Mouse (Mus musculus) heart, adult 9 months (tissue): ENCODE measurements around the gene Simc1.

Source experiments
- DNase-seq, 2 experiments: peaks; one replicate each; pipeline ENCODE4 v3.0.0; 2022; ENCODE audit warnings: low spot score in 2 of 2

The Simc1 gene

GRCm38 (mm10) chr13:54548036-54548435, 44.5 kb downstream of the Simc1 start:
- no peak for DNase-seq

DNA sequence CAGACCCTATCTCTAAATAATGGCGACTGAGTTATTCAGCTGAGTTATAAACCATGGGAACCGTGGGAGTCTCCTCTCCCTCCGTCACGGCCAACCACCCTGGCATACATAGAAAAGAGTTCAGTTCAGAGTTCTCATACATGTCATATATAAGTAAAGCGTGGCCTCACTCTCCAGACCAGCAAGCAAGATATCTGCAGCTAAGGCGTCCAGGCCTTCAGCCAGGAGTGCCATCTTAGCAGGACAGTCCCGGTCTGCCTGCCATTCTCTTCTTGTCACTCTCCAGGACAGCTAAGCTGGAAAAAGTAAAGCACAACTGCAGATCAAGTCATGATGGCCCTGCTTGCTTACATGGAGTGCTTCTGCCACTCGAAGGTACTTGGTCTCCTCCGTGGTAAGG, 52.6 kb downstream of the Simc1 start:
- no peak for DNase-seq

- DNase-seq = peak in 1 of 2 experiments; percentile 44
These were observed 53.2 kb downstream of the Simc1 start for GRCm38 (mm10) chr13:54556796-54557195.

GRCm38 (mm10) chr13:54557652-54558051, 54.1 kb downstream of the Simc1 start:
- no peak for DNase-seq

DNA sequence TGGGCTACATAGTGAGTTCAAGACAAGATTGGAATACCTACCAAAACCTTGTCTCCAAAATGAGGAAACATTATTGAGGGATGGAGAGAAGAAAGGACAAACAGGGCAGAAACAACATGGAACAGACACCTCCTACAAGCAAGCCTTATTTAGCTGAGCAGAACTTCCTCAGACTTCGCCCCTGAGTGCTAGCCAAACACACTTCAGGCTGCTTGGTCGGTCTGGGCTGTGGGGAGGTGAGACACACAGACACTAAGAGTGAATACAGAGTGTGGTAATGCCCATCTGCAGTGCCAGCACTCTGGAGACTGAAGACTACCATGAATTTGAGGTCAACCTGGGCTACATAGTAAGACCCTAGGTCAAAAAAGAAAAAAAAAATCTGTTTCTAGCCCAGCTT, 56.1 kb downstream of the Simc1 start:
- no peak for DNase-seq

DNA sequence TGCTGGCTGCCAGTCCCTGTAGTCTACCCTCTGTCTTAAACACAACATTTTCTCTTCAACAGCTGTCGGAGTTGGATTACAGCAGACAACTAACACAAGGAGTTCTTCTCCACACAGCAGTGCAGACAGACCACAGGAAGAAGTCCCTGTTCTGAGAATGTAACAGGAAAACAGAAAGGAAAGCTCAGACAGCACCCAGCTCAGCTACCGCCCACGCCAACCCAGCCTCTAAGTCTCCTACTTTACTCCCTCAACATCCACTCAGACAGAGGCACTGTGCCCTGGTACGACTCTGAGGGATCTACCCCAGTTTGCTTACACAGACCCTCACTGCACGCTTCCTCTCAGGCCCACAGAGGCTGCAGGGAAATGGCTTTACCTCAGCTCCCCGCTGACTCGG, 57.0 kb downstream of the Simc1 start:
- DNase-seq = no peak

GRCm38 (mm10) chr13:54562562-54562961, 59.0 kb downstream of the Simc1 start:
- DNase-seq = no peak

DNA sequence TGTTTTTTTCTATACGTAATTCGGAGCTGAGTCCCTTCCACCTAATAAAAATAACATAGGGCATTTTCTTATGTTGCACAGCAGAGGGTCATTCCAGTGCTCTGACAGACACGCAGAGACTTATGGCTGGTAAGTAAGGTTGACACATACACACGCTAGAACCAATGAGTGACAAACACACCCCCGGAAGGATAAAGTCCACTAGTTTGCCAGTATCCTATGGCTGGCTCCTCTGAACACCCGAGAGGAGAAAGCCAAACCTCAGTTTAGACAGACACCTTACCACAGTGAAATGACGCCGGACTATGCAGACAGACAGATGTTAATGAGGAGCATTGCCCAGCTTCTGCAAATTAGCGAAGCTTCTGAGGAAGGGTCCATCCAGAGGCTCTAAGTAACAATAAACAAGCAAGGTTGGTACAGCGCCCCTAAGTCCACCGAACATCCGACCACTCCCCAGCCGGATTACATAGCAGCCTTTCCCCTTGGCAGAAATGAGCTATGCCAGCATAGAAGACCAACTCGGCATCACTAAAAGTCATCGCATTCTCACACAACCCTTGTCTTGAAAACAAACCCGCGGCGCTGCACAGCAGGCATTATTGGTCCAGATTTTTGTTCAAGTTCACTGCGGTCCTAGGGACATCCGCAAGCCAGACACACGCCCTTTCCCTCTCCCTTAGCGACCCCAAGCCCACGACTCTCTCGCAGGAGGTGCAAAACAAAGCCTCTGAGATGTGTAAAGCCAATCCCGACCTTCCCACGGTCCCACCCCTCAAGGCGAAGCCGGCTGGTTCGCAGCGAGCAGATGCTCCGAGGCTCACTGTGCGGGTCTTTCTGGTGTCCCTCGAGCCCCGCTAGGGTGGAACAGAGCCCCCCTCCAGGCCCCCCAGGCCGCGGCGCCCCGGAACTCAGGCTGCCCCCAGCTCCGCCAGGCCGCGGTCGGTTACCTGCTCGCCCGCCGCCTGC, 60.9 kb downstream of the Simc1 start:
- no peak for DNase-seq

- DNase-seq = peak; percentile 89 to 93
These were observed 61.6 kb downstream of the Simc1 start, which contains the start of gene 4833439L19Rik for GRCm38 (mm10) chr13:54565201-54565581. TSS of gene 4833439L19Rik (minus strand) at chr13:54565435.

DNA sequence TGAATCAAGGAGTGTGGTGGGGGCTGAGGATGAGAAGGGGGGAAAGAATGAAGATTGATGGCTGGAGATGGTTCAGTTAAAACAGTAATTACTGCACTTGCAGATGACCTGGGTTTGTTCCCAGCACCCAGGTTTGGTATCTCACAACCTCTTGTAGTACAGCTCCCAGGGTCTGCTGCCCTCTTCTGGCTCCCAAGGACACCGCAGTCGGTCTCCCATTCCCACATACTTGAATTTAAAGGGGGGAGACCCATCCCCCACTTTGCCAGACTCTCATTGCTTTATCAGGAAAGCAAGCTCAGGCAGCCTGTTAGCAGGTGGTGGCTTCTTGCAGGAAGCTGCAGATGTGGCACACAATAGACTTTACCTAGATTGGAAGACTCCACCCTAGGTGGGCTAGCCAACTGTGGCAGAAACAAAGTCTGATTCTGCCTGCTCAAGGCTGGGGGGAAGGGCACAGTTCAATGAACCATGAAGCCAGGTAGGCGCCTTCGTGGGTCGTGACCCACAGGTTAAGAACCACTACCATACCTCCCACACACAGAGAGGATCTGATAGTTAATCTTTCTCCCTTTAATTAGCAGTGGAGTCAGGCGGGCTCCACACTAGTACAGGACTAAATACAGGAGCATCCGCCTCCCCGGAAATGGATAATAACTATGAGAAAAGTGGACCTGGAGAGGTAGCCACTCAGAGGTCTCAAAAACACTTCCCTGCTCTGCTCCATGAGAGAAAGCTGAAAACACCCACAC, 62.2 kb downstream of the Simc1 start:
- DNase-seq = peak; percentile 58 to 62

DNA sequence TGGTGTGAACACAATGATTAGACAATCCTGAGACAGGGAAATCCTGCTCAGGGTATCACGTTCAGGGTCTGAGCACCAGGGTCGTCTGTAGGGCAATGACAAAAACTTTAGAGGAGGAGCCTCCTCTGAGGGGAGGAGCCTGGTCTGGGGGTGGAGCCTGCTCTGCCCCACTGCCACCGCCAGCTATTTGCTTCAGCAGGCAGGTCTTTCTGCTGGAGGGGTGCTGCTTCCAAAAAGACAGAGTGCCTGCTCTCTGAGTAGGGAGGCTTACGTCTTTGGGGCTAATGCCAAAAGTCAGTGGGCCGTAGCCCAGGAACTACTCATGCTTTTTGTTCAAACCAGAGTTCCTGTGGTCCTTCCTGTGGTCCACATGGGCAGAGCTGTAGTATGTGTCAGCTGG, 64.8 kb downstream of the Simc1 start:
- DNase-seq = no peak

DNA sequence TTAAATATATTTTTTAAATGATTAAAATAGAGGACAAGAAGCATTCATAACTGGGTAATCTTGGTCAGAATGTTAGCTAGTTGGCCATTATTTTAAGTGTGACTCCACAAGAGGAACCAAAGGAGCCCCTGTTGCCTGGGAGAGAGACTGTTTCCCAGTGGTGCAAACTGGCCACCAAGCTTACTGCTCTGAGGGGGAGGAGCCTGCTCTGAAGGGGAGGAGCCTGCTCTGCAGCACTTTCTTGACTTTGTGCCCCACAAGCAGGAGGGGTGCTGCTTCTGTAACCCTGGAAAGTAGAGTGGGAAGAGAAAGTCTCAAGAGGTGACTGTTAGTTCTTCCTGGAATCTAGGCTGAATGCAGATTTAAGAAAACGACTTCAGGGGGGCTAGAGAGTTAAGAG, 65.7 kb downstream of the Simc1 start:
- no peak for DNase-seq

GRCm38 (mm10) chr13:54570736-54571135, 67.2 kb downstream of the Simc1 start:
- no peak for DNase-seq

DNA sequence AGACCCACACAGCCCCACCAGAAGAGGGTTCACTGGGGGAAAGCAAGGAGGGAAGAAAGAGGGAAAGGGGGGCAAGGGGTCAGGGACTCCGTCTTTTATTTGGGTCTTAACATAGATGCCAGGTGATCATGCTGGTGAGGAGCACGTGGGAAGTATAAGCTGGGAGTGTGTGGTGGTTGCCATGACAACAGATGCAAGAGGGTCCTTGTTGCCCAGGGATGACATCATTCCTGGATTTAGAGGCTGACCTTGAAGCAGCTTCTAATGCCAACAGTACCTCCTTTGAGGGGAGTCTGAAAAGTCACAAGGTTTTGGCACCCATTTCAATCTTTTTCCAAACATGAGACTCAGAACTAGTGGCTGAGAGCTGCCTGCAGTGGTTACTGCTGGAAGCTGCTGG, 68.1 kb downstream of the Simc1 start:
- no peak for DNase-seq

GRCm38 (mm10) chr13:54572621-54573020, 69.0 kb downstream of the Simc1 start:
- DNase-seq = no peak

DNA sequence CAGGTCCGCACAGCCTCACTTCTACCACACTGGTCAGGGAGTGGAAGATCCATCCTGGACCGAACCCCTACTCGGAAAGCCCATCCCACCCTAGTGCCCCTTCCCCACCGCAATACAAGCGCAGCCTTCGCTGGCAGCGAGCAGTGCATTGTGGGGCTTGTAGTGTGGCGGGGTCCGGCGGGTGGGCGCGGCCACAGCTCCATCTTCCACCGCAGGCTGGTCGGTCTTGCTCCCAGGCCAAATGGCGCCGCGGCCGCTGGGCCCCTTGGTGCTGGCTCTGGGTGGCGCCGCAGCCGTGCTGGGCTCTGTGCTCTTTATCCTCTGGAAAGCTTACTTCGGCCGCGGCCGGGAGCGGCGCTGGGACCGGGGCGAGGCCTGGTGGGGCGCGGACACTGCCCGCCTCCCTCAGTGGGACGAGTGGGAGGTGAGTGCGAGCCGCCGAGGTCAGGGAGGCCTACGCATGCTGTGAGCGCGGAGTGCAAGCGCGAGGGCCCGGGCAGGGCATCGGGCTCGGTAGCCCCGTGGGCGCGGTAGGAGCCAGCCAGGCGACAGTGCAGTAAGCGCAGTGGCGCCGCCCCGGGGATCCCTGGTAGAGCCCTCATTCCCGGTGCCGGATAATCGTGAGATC, 71.4 kb downstream of the Simc1 start, which contains the start of gene Arl10:
Arl10 (plus strand) TSS at position 162 of the 628 bp plus-strand sequence.
- peak; percentile 75 to 76 for DNase-seq

DNA sequence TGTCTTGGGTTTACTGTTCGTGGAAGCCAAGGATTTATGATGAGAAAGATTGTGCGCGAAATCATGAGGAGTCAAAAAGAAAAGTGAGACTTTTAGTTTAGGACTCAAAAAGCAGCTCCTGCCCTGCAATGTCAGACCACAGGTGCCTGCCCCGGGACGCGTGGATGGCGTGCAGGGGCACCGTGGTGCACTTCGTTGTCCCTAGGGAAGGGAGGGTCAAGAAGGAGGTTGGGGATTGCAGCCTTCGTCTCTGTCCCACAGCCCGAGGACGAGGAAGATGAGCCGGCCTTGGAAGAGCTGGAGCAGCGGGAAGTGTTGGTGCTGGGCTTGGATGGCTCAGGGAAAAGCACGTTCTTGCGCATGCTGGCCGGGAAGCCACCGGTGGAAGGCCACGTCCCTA, 71.9 kb downstream of the Simc1 start:
- DNase-seq = no peak

DNA sequence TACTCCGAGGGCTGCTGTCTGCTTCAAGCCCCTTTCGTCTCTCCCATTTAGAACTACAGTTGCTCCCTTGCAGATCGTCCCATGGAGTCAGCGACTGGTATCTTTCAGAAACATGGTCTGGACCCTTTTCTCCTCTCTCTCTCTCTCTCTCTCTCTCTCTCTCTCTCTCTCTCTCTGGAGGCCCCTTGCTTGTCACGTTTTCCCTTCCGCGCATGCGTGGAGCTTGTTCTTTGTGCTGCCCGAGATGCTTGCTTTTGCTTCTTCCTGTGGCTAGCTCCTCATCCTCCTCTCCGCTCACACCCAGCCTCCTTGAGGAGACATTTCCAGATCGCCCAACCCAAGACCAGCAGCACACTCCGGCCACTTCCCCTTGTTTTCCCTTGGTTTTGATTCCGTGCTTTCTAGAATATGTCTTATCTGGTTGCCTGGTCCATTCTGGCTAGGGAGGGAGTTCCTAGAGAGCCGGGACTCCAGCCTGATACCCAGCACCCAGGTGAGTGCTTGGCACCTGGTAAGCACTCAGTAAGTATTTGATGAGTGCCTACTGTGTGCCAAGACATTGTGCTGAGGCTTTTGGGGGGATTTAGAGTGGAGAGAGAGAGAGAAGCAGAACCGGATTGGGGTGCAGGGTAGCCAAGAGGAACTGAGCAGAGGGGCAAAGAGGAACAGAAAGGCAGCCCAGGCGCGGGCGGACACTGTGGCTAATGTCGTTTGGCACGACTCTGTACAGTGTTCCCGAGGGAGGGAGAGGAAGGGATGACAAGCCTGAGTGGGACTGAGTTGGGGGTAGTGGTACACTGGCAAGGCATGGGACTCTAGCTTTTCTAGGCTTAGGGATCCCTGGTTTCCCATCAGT, 74.3 kb downstream of the Simc1 start:
- DNase-seq = peak; percentile 20 to 49

DNA sequence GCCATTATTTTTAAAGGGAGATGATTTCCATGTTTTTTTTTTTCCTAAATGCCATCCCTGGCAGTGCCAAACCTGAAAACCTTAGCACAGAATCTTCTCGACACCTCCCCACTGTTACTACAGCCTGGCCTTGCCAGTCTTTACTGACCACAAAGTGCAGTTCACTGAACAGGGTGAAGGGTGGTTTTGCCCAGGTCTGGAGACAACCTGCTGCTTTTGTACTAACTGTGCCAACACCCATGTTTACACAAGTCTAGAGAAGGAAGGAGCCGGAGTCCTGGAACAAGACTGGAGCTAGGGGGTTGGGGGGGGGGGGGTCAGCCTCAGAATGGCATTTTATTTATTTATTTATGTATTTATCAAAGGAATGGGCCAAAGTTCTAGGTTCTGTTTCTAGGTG, 77.8 kb downstream of the Simc1 start:
- DNase-seq = no peak

GRCm38 (mm10) chr13:54582126-54582525, 78.5 kb downstream of the Simc1 start:
- DNase-seq = no peak

GRCm38 (mm10) chr13:54582860-54583259, 79.3 kb downstream of the Simc1 start:
- DNase-seq = no peak
